Mouse (Mus musculus): ENCODE results near the gene Pld4. TPM values are rescaled to one million over a fixed set of nuclear protein-coding genes. Genes with fewer than 3 reads are reported as not detected.
"Not testable (repeated sequence)": the region's sequence is repeated elsewhere in the genome, so short reads cannot be mapped to it uniquely, and the experiment has no call there.

The Pld4 gene
- total RNA-seq, 2 experiments from 2014 or later, result 26.6 to 26.7 TPM

DNA sequence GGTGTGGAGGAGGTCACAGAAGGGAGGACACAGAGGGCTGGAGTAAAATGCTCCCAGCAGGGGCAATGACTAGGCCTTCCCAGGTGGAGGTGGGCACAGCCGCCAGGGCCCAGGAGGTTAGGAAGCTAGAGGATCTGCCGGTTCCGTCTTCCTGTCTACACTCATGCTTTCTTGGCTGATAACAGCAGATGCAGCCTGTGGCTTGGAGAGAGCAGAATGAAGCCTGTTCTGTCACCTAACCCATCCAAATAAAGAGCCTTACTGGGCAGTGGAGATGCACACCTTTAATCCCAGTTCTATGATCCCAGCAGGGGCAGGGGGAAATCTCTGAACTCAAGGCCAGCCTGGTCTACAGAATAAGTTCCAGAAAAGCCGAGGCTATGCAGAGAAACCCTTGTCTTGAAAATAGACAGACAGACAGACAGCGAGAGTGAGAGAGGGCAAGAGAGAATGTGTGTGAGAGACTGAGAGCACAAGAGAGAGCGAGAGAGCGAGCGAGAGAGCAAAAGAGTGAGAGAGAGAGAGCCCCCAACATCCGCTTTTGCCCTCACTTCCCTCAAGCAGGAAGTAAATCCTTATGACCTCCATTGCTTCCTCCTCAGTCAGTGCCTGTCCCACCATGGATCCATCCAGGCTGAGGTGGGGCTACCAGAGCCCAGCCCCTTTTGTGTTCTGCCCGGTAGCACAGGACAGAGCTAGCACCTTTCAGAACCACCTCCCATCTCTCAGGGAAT lies 38.9 kb downstream of the Pld4 start:
- ATAC-seq (replicated peaks; ENCODE audit: poor library complexity), result no peak

DNA sequence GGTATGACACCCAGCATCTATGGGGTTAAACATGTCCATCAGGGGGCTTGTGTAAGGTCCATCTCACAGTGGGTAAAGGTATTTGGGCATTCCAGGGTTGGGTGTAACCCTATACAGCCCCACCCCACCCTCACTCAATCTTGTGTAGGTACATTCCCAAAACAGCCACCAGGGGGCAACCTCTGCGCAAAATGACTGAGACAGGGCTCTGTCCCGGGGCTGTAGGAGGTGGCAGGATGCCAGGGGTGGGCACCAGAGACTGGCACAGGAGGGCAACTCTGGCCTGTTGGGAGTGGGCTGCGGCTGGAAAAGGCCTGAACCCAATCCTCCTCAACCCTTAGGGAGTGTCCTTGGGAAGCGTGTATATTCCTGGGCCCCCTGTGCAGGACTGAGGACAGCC lies 40.0 kb downstream of the Pld4 start:
- ATAC-seq (replicated peaks; ENCODE audit: poor library complexity), result peak; percentile 77

GRCm38 (mm10) chr12:112801864-112802846 lies 41.7 kb downstream of the Pld4 start, which contains the start of gene Ahnak2:
Gene Ahnak2 (minus strand): TSS chr12:112802657.
- no peak for ATAC-seq (replicated peaks; ENCODE audit: poor library complexity)

GRCm38 (mm10) chr12:112802917-112803316 lies 42.5 kb downstream of the Pld4 start:
- ATAC-seq (replicated peaks; ENCODE audit: poor library complexity), result no peak

DNA sequence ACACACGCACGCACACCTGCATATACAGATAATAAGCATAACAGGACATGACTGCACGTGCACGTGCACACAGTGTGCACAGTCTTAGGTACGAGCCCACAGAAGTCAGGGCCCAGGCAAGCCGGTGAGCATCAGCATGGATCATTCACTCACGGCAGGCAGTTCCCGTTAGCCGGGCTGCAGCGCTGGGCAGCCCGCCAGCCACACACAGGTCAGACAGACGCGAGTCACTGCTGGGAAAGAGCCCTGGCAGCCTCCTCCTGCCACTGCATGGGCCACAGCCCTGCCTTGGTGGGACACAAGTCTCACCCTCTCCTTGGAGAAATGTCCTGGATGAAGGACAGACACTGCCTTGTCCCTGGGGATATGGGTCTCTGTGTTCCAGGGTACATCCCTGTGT lies 43.6 kb downstream of the Pld4 start:
- no peak for ATAC-seq (replicated peaks; ENCODE audit: poor library complexity)

GRCm38 (mm10) chr12:112806044-112806443 lies 45.6 kb downstream of the Pld4 start:
- no peak for ATAC-seq (replicated peaks; ENCODE audit: poor library complexity)

DNA sequence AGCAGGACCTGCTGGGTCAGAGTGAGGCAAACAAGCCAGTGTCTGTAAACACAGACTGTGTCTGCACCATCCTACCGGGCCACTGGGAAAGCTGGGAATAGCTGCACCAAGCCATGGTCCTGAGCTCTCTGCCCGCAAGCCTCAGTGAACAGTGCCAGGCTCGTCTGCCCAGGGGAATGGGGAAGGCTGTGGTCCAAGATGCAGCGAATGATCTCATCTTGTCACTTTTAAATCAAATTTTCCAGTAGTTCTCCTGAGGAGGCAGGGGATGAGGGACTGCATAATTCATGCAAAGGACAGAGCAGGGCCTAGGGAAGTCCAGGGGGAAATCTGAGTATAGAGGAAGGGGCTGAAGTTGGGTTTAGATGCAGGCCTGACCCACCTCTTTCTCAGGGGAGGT lies 47.3 kb downstream of the Pld4 start:
- no peak for ATAC-seq (replicated peaks; ENCODE audit: poor library complexity)

DNA sequence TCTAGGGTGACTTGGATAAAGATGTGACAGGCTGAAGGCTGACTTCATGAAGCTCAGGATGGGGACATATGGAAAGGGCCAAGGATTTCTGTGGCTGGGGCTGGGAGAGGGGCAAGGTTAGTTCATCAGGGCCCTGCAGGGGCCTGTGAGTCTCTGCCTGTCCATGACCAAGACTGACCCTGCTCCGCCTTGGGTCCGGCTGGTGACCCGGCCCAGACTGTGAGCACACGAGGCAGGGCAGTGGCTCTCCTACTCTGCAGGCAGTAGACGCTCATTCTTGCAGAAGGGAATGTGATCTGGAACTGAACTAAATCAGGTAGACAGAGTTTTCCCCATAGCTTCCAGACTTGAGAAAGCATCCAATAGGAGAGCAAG lies 47.7 kb downstream of the Pld4 start:
- ATAC-seq (replicated peaks; ENCODE audit: poor library complexity), result no peak

- ATAC-seq (replicated peaks; ENCODE audit: poor library complexity), result peak; percentile 93
These were observed 48.3 kb downstream of the Pld4 start, which contains the start of gene Clba1 for GRCm38 (mm10) chr12:112808587-112809364. Gene Clba1 (plus strand): TSS chr12:112808937.

- ATAC-seq (replicated peaks; ENCODE audit: poor library complexity), result no peak
These were observed 49.2 kb downstream of the Pld4 start for GRCm38 (mm10) chr12:112809641-112810040.

GRCm38 (mm10) chr12:112810092-112810885 lies 49.8 kb downstream of the Pld4 start:
- ATAC-seq (replicated peaks; ENCODE audit: poor library complexity), result no peak

DNA sequence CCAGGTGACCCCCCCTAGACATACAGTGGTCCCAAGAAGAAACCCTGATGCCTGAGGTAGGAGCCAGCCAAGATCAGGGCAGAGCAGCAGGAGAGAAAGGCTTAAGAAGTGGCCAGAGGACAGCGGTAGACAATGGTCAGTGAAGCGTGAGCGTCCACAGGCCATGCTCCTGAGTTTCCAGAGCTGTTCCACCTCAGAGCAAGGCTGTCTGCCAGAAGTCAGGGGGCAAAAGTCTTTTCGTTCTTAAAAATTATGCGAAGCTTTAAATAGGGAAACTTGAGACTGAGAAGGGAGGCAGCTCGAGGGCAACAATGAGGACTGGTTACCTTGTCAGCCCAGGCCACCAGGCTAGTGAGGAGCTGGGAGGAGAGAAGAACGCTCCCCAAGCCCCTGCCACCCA lies 52.9 kb downstream of the Pld4 start:
- no peak for ATAC-seq (replicated peaks; ENCODE audit: poor library complexity)

DNA sequence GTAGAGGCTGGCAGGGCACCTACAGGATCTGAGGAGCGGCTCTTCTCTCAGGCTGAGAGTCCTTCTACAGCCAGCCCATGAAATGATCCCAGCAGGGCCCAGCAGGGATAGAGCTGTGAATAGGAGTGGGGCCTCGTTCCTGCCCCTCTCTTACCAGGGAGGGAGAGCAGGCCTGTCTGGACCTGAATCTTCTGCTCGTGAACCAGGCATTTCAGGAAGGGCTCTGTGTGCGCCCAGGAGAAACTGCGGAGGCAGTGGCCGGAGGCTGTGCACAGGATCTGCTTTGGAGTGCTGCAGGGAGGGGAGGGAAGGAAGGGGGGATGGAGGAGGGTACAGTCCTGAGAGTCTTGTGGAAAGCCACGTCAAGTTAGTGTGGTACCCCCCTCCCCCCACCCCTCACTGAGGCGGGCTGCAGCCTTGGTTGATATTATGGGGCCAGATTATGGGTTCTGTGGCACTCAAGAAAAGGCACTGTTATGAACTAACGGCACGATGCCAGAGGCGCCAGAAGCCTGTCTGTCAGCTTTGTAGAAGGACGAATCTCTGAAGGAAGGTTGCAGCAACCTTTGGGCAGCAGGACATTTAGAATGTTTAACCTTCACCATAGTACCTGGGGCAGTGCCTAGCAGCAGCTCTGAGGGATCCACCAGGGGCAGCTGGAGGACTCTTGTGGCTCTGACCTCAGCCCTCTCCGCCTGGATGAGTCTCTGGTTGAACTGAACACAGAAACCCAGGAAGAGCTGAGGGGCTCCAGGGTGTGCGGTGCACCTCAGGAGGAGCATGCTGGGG lies 54.4 kb downstream of the Pld4 start:
- ATAC-seq (replicated peaks; ENCODE audit: poor library complexity), result no peak

DNA sequence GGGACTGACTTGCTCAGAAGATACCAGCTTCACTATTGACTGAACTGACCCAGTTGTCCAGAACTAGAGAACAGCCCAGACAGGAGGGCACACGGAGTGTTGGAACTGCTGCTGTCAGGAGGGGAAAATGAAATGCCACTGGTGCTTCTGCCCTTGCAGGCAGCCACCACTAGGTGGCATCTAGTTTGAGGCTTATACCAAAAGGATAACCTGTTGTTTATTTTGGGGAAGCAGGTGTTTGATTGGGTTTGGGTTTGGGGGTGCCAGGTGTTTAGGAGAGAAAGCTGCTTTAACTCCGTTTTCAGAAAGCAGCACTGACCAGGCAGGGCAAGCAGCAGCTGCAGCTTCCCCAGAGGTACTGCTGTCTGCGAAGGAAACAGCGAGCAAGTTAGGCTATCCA lies 55.8 kb downstream of the Pld4 start:
- ATAC-seq (replicated peaks; ENCODE audit: poor library complexity), result peak; percentile 89

DNA sequence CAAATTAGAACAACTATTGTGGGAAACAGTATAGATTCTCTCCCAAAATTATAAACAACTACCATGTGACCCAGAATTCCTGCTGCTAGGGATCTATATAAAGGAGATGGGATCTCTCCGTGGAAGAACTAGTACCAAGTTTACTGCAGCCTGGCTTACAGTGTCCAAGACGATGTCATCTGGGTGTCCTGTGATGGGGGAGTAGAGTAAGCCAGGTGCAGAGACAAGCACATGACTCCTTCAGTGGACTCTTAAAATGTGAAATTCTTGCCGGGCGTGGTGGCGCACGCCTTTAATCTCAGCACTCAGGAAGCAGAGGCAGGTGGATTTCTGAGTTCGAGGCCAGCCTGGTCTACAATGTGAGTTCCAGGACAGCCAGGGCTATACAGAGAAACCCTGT lies 56.4 kb downstream of the Pld4 start:
- not testable (repeated sequence) for ATAC-seq (replicated peaks; ENCODE audit: poor library complexity)

Data from megakaryocyte progenitor cell, adult 5-6 weeks (primary cell).